Mouse (Mus musculus) midbrain, postnatal 0 days (tissue): ENCODE measurements around the gene Lypd6b. TPM values are rescaled to one million over a fixed set of nuclear protein-coding genes. Genes with fewer than 3 reads are reported as not detected.
A peak's percentile ranks its signal among the peaks of the same experiment; 100 is the strongest.

Experiments
- ATAC-seq: fragments of 200-750 bp; cut with Nextera tagmentation; 2 replicates; pipeline ENCODE4 v1.8.0; 2017; ENCODE audit warnings: moderate number of reproducible peaks, mild to moderate bottlenecking, moderate TSS enrichment, moderate library complexity; ENCODE audit not compliant: low FRiP score
- DNase-seq: peaks from one replicate; pipeline ENCODE4 v3.0.0-alpha.2; 2015; ENCODE audit warnings: low spot score
- H3K27ac ChIP-seq: fragments of 300-500 bp; sonication (generic); 2 replicates; pipeline ENCODE4 v1.5.1; 2014; ENCODE audit warnings: low read depth, mild to moderate bottlenecking, low read length, mixed read lengths
- H3K27me3 ChIP-seq: fragments of 300-500 bp; sonication (generic); 2 replicates; pipeline ENCODE4 v1.6.1; 2014; ENCODE audit warnings: low read length, control low read depth, mixed read lengths; ENCODE audit not compliant: insufficient read depth
- H3K36me3 ChIP-seq: fragments of 300-500 bp; sonication (generic); 2 replicates; pipeline ENCODE4 v1.6.1; 2014; ENCODE audit warnings: low read length, control low read depth, mixed read lengths; ENCODE audit not compliant: insufficient read depth
- H3K4me1 ChIP-seq: fragments of 300-500 bp; sonication (generic); 2 replicates; pipeline ENCODE4 v1.6.1; 2014; ENCODE audit warnings: mild to moderate bottlenecking, control low read depth, antibody characterized with exemption, low read length, mixed read lengths; ENCODE audit not compliant: insufficient read depth
- H3K4me2 ChIP-seq: fragments of 300-500 bp; sonication (generic); 2 replicates; pipeline ENCODE4 v1.6.1; 2014; ENCODE audit warnings: low read depth, mild to moderate bottlenecking, low read length, mixed read lengths; ENCODE audit not compliant: poor library complexity, severe bottlenecking
- H3K4me3 ChIP-seq: fragments of 300-500 bp; sonication (generic); 2 replicates; pipeline ENCODE4 v1.5.1; 2014; ENCODE audit warnings: low read depth, mild to moderate bottlenecking, low read length, moderate library complexity
- H3K9ac ChIP-seq: fragments of 300-500 bp; sonication (generic); replicated peaks from 2 replicates; pipeline ENCODE4 v1.6.1; 2014; ENCODE audit warnings: mild to moderate bottlenecking, low read length, moderate library complexity, mixed read lengths; ENCODE audit not compliant: poor library complexity, severe bottlenecking
- H3K9me3 ChIP-seq: fragments of 300-500 bp; sonication (generic); 2 replicates; pipeline ENCODE4 v1.6.1; 2016; ENCODE audit warnings: low read length, control low read depth
- CTCF ChIP-seq: IDR thresholded peaks from 2 replicates; pipeline ENCODE4 v1.5.1; 2016; ENCODE audit warnings: antibody characterized with exemption, mild to moderate bottlenecking
- WGBS: fragments of 180-500 bp; shearing (Covaris S2); extraction: QIAGEN DNeasy Blood & Tissue Kit; methylation state at CpG from one replicate; pipeline ENCODE4 v1.1.7; 2014; 5-methylcytosine and 5-hydroxymethylcytosine counted together
- polyA plus RNA-seq: library from polyadenylated mRNA; unstranded; fragments of >200 nt; fragmentation: Nextera tagmentation; extraction: Ambion mirVana; gene quantifications from 2 replicates; pipeline ENCODE4 v1.2.1, GENCODE M21; 2015
- total RNA-seq: library from RNA; depleted of rRNA; stranded (reverse); fragments of >200 nt; gene quantifications from 2 replicates; pipeline ENCODE4 v1.2.3, GENCODE M21; 2014

Lypd6b gene
- total and polyA plus RNA-seq, 2 experiments from 2014 or later, result 18.6 to 28.1 TPM

GRCm38 (mm10) chr2:49845104-49845503 is 57.6 kb downstream of the Lypd6b start:
- H3K27ac ChIP-seq, result no peak overlapping the region
- no peaks in the 10 kb centered on the region for H3K36me3 ChIP-seq
- TF ChIP-seq CTCF, result no peak
- ATAC-seq, result no peak
- peak; percentile 35 for DNase-seq
- no peaks in the 10 kb centered on the region for H3K27me3 ChIP-seq
- no peaks in the 10 kb centered on the region for H3K9me3 ChIP-seq
- H3K9ac ChIP-seq, result no peak overlapping the region
- H3K4me1 ChIP-seq, result peaks cover 3% of the 10 kb centered on the region; the same call in 1 of the 2 replicates
- no peak overlapping the region for H3K4me3 ChIP-seq
- 20% methylated on average over 7 of the region's 7 CpGs for WGBS
- H3K4me2 ChIP-seq, result no peak overlapping the region

- H3K27me3 ChIP-seq, result no peaks in the 10 kb centered on the region
- H3K27ac ChIP-seq, result no peak overlapping the region
- no peak overlapping the region for H3K4me3 ChIP-seq
- H3K4me1 ChIP-seq, result peaks cover 3% of the 10 kb centered on the region; the same call in 1 of the 2 replicates
- H3K36me3 ChIP-seq, result no peaks in the 10 kb centered on the region
- H3K9me3 ChIP-seq, result no peaks in the 10 kb centered on the region
- ATAC-seq (no peak), DNase-seq (no peak)
- WGBS, result 70% methylated on average over 3 of the region's 3 CpGs
- no peak overlapping the region for H3K4me2 ChIP-seq
- TF ChIP-seq CTCF, result no peak
- H3K9ac ChIP-seq, result no peak overlapping the region
Observed at GRCm38 (mm10) chr2:49846097-49846496, 58.6 kb downstream of the Lypd6b start.

GRCm38 (mm10) chr2:49846880-49847279 is 59.4 kb downstream of the Lypd6b start:
- Histone ChIP-seq H3K4me3 (no peak overlapping the region), H3K27ac (no peak overlapping the region), H3K4me1 (peaks cover 3% of the 10 kb centered on the region; the same call in 1 of the 2 replicates), H3K9me3 (no peaks in the 10 kb centered on the region), H3K27me3 (no peaks in the 10 kb centered on the region), H3K9ac (no peak overlapping the region), H3K36me3 (no peaks in the 10 kb centered on the region), H3K4me2 (no peak overlapping the region)
- WGBS, result 96% methylated on average over 3 of the region's 3 CpGs
- no peak for DNase-seq
- no peak for TF ChIP-seq CTCF
- no peak for ATAC-seq

- ATAC-seq (no peak), DNase-seq (no peak)
- no peak overlapping the region for H3K9ac ChIP-seq
- H3K27me3 ChIP-seq, result no peaks in the 10 kb centered on the region
- no peak for TF ChIP-seq CTCF
- H3K4me2 ChIP-seq, result no peak overlapping the region
- H3K9me3 ChIP-seq, result no peaks in the 10 kb centered on the region
- 88% methylated on average over 2 of the region's 2 CpGs for WGBS
- H3K4me3 ChIP-seq, result no peak overlapping the region
- peaks cover 3% of the 10 kb centered on the region; the same call in 1 of the 2 replicates for H3K4me1 ChIP-seq
- H3K27ac ChIP-seq, result no peak overlapping the region
- no peaks in the 10 kb centered on the region for H3K36me3 ChIP-seq
Observed at GRCm38 (mm10) chr2:49847831-49848230, 60.3 kb downstream of the Lypd6b start.

- ATAC-seq (no peak), DNase-seq (no peak)
- WGBS, result 95% methylated on average over 1 of the region's 1 CpGs
- Histone ChIP-seq H3K9ac (no peak overlapping the region), H3K36me3 (no peaks in the 10 kb centered on the region), H3K4me2 (no peak overlapping the region), H3K27ac (no peak overlapping the region), H3K4me1 (peaks cover 3% of the 10 kb centered on the region; the same call in 1 of the 2 replicates), H3K4me3 (no peak overlapping the region), H3K9me3 (no peaks in the 10 kb centered on the region), H3K27me3 (no peaks in the 10 kb centered on the region)
- TF ChIP-seq CTCF, result no peak
Observed at GRCm38 (mm10) chr2:49849771-49850170, 62.3 kb downstream of the Lypd6b start.

- no peak for ATAC-seq
- Histone ChIP-seq H3K4me3 (no peak overlapping the region), H3K27me3 (no peaks in the 10 kb centered on the region), H3K36me3 (no peaks in the 10 kb centered on the region), H3K4me1 (no peaks in the 10 kb centered on the region), H3K9ac (no peak overlapping the region), H3K27ac (no peak overlapping the region), H3K9me3 (no peaks in the 10 kb centered on the region), H3K4me2 (no peak overlapping the region)
- TF ChIP-seq CTCF, result no peak
- DNase-seq, result no peak
Observed at GRCm38 (mm10) chr2:49851977-49852376, 64.5 kb downstream of the Lypd6b start.
